Mouse (Mus musculus) liver, embryonic 12.5 days (tissue): ENCODE measurements at regions not wholly inside any gene's neighbourhood (a gene's known extent, or its start where the extent isn't known, plus 50 kb on each side); places are given as distances from the start of the nearest gene placed in this dataset.
"Not testable (repeated sequence)": the region's sequence is repeated elsewhere in the genome, so short reads cannot be mapped to it uniquely, and the experiment has no call there.

Experiments
- ATAC-seq: fragments of 200-750 bp; cut with Nextera tagmentation; 2 replicates; pipeline ENCODE4 v1.8.0; 2017; ENCODE audit warnings: moderate number of reproducible peaks, mild to moderate bottlenecking, moderate library complexity
- H3K27ac ChIP-seq: fragments of 300-500 bp; sonication (generic); 2 replicates; pipeline ENCODE4 v1.5.1; 2016; ENCODE audit warnings: mild to moderate bottlenecking
- H3K27me3 ChIP-seq: fragments of 300-500 bp; sonication (generic); replicated peaks from 2 replicates; pipeline ENCODE4 v1.6.1; 2016; ENCODE audit warnings: mild to moderate bottlenecking, moderate library complexity
- H3K36me3 ChIP-seq: fragments of 300-500 bp; sonication (generic); 2 replicates; pipeline ENCODE4 v1.6.1; 2016; ENCODE audit warnings: mild to moderate bottlenecking, moderate library complexity
- H3K4me1 ChIP-seq: fragments of 300-500 bp; sonication (generic); 2 replicates; pipeline ENCODE4 v1.6.1; 2016
- H3K4me2 ChIP-seq: fragments of 300-500 bp; sonication (generic); 2 replicates; pipeline ENCODE4 v1.6.1; 2016; ENCODE audit warnings: mild to moderate bottlenecking, moderate library complexity
- H3K4me3 ChIP-seq: fragments of 300-500 bp; sonication (generic); 2 replicates; pipeline ENCODE4 v1.5.1; 2016; ENCODE audit warnings: mild to moderate bottlenecking, moderate library complexity
- H3K9ac ChIP-seq: fragments of 300-500 bp; sonication (generic); 2 replicates; pipeline ENCODE4 v1.6.1; 2016; ENCODE audit warnings: mild to moderate bottlenecking, moderate library complexity
- H3K9me3 ChIP-seq: fragments of 300-500 bp; sonication (generic); replicated peaks from 2 replicates; pipeline ENCODE4 v1.6.1; 2016; ENCODE audit warnings: mild to moderate bottlenecking, moderate library complexity
- WGBS: fragments of 180-500 bp; shearing (Covaris S2); methylation state at CpG from one replicate; pipeline ENCODE4 v1.1.7; 2016; ENCODE audit not compliant: insufficient replicate concordance; 5-methylcytosine and 5-hydroxymethylcytosine counted together

- H3K4me1 ChIP-seq = no peaks in the 10 kb centered on the region
- 75% methylated on average over 5 of the region's 5 CpGs for WGBS
- no peak overlapping the region for H3K4me2 ChIP-seq
- H3K9me3 ChIP-seq = no peaks in the 10 kb centered on the region
- ATAC-seq = no peak
- no peak overlapping the region for H3K4me3 ChIP-seq
- H3K27me3 ChIP-seq = no peaks in the 10 kb centered on the region
- no peak overlapping the region for H3K9ac ChIP-seq
- no peaks in the 10 kb centered on the region for H3K36me3 ChIP-seq
- no peak overlapping the region for H3K27ac ChIP-seq
Measured at GRCm38 (mm10) chr1:164532196-164532595, 74.0 kb upstream of the Atp1b1 start.

GRCm38 (mm10) chr1:164531741-164532140 lies 73.6 kb upstream of the Atp1b1 start:
- Histone ChIP-seq H3K36me3 (no peaks in the 10 kb centered on the region), H3K4me3 (no peak overlapping the region), H3K27ac (no peak overlapping the region), H3K9me3 (no peaks in the 10 kb centered on the region), H3K27me3 (no peaks in the 10 kb centered on the region), H3K4me1 (no peaks in the 10 kb centered on the region), H3K9ac (no peak overlapping the region), H3K4me2 (no peak overlapping the region)
- WGBS = 57% methylated on average over 1 of the region's 1 CpGs
- ATAC-seq = no peak

- no peak for ATAC-seq
- Histone ChIP-seq H3K27ac (no peak overlapping the region), H3K36me3 (no peaks in the 10 kb centered on the region), H3K4me2 (no peak overlapping the region), H3K9ac (no peak overlapping the region), H3K4me1 (no peaks in the 10 kb centered on the region), H3K9me3 (no peaks in the 10 kb centered on the region), H3K27me3 (no peaks in the 10 kb centered on the region), H3K4me3 (no peak overlapping the region)
- 72% methylated on average over 1 of the region's 1 CpGs for WGBS
Measured at GRCm38 (mm10) chr1:164526748-164527147, 68.6 kb upstream of the Atp1b1 start.

GRCm38 (mm10) chr1:164522377-164523150 lies 64.4 kb upstream of the Atp1b1 start:
- WGBS = 64% methylated on average over 3 of the region's 3 CpGs
- Histone ChIP-seq H3K27ac (no peak overlapping the region), H3K9me3 (no peaks in the 10 kb centered on the region), H3K4me1 (no peaks in the 10 kb centered on the region), H3K4me3 (no peak overlapping the region), H3K4me2 (no peak overlapping the region), H3K27me3 (no peaks in the 10 kb centered on the region), H3K9ac (no peak overlapping the region), H3K36me3 (no peaks in the 10 kb centered on the region)
- no peak for ATAC-seq

- H3K4me3 ChIP-seq = no peak overlapping the region
- no peak overlapping the region for H3K27ac ChIP-seq
- H3K4me1 ChIP-seq = no peaks in the 10 kb centered on the region
- H3K4me2 ChIP-seq = no peak overlapping the region
- ATAC-seq = no peak
- no peaks in the 10 kb centered on the region for H3K9me3 ChIP-seq
- no peak overlapping the region for H3K9ac ChIP-seq
- H3K36me3 ChIP-seq = no peaks in the 10 kb centered on the region
- no peaks in the 10 kb centered on the region for H3K27me3 ChIP-seq
- WGBS = 62% methylated on average over 6 of the region's 6 CpGs
Measured at GRCm38 (mm10) chr1:164521371-164522130, 63.4 kb upstream of the Atp1b1 start.

- Histone ChIP-seq H3K27ac (no peak overlapping the region), H3K27me3 (no peaks in the 10 kb centered on the region), H3K9me3 (no peaks in the 10 kb centered on the region), H3K4me2 (no peak overlapping the region), H3K4me1 (no peaks in the 10 kb centered on the region), H3K36me3 (no peaks in the 10 kb centered on the region), H3K9ac (no peak overlapping the region), H3K4me3 (no peak overlapping the region)
- 91% methylated on average over 3 of the region's 3 CpGs for WGBS
- ATAC-seq = no peak
Measured at GRCm38 (mm10) chr1:164518866-164519265, 60.7 kb upstream of the Atp1b1 start.

GRCm38 (mm10) chr1:164518308-164518707 lies 60.2 kb upstream of the Atp1b1 start:
- Histone ChIP-seq H3K27me3 (no peaks in the 10 kb centered on the region), H3K4me1 (no peaks in the 10 kb centered on the region), H3K4me2 (no peak overlapping the region), H3K27ac (no peak overlapping the region), H3K9ac (no peak overlapping the region), H3K36me3 (no peaks in the 10 kb centered on the region), H3K4me3 (no peak overlapping the region), H3K9me3 (no peaks in the 10 kb centered on the region)
- ATAC-seq = no peak
- WGBS = 67% methylated on average over 4 of the region's 4 CpGs

GRCm38 (mm10) chr1:164517362-164517761 lies 59.2 kb upstream of the Atp1b1 start:
- H3K36me3 ChIP-seq, H3K4me2 ChIP-seq, H3K4me1 ChIP-seq, H3K9ac ChIP-seq, ATAC-seq, H3K27me3 ChIP-seq, H3K27ac ChIP-seq, H3K4me3 ChIP-seq, H3K9me3 ChIP-seq: not testable (repeated sequence)
- 81% methylated on average over 2 of the region's 2 CpGs for WGBS

- 62% methylated on average over 7 of the region's 7 CpGs for WGBS
- Histone ChIP-seq H3K9ac (no peak overlapping the region), H3K27ac (no peak overlapping the region), H3K27me3 (no peaks in the 10 kb centered on the region), H3K4me3 (no peak overlapping the region), H3K36me3 (no peaks in the 10 kb centered on the region), H3K4me2 (no peak overlapping the region), H3K4me1 (no peaks in the 10 kb centered on the region), H3K9me3 (no peaks in the 10 kb centered on the region)
- ATAC-seq = no peak
Measured at GRCm38 (mm10) chr1:164511628-164512385, 53.7 kb upstream of the Atp1b1 start.

GRCm38 (mm10) chr1:164509226-164509625 lies 51.1 kb upstream of the Atp1b1 start:
- Histone ChIP-seq H3K27me3 (no peaks in the 10 kb centered on the region), H3K27ac (no peak overlapping the region), H3K4me2 (no peak overlapping the region), H3K36me3 (no peaks in the 10 kb centered on the region), H3K4me3 (no peak overlapping the region), H3K9ac (no peak overlapping the region), H3K4me1 (no peaks in the 10 kb centered on the region), H3K9me3 (no peaks in the 10 kb centered on the region)
- ATAC-seq = no peak
- 53% methylated on average over 1 of the region's 1 CpGs for WGBS

GRCm38 (mm10) chr1:164508556-164508955 lies 50.4 kb upstream of the Atp1b1 start:
- H3K9ac ChIP-seq = no peak overlapping the region
- H3K4me3 ChIP-seq = no peak overlapping the region
- H3K4me2 ChIP-seq = no peak overlapping the region
- no peak overlapping the region for H3K27ac ChIP-seq
- no peaks in the 10 kb centered on the region for H3K36me3 ChIP-seq
- no peak for ATAC-seq
- no peaks in the 10 kb centered on the region for H3K4me1 ChIP-seq
- H3K9me3 ChIP-seq = no peaks in the 10 kb centered on the region
- 67% methylated on average over 8 of the region's 8 CpGs for WGBS
- H3K27me3 ChIP-seq = no peaks in the 10 kb centered on the region

GRCm38 (mm10) chr1:164508106-164508505 lies 50.0 kb upstream of the Atp1b1 start:
- WGBS = 56% methylated on average over 5 of the region's 5 CpGs
- H3K4me2 ChIP-seq = no peak overlapping the region
- H3K36me3 ChIP-seq = no peaks in the 10 kb centered on the region
- no peaks in the 10 kb centered on the region for H3K9me3 ChIP-seq
- no peaks in the 10 kb centered on the region for H3K4me1 ChIP-seq
- H3K4me3 ChIP-seq = no peak overlapping the region
- H3K27me3 ChIP-seq = no peaks in the 10 kb centered on the region
- no peak overlapping the region for H3K9ac ChIP-seq
- no peak for ATAC-seq
- H3K27ac ChIP-seq = no peak overlapping the region
